Mouse (Mus musculus) neural tube, embryonic 12.5 days (tissue): ENCODE data around the gene Drd5. TPM values are rescaled to one million over a fixed set of nuclear protein-coding genes. Genes with fewer than 3 reads are reported as not detected.

ENCODE experiments used
- ATAC-seq: fragments of 200-750 bp; cut with Nextera tagmentation; 2 replicates; pipeline ENCODE4 v1.8.0; 2017; ENCODE audit warnings: low read depth, mild to moderate bottlenecking, moderate TSS enrichment, moderate library complexity; ENCODE audit not compliant: low FRiP score
- H3K27ac ChIP-seq: fragments of 300-500 bp; sonication (generic); 2 replicates; pipeline ENCODE4 v1.5.1; 2016
- H3K27me3 ChIP-seq: fragments of 300-500 bp; sonication (generic); replicated peaks from 2 replicates; pipeline ENCODE4 v1.6.1; 2016; ENCODE audit warnings: mild to moderate bottlenecking
- H3K36me3 ChIP-seq: fragments of 300-500 bp; sonication (generic); 2 replicates; pipeline ENCODE4 v1.6.1; 2016; ENCODE audit warnings: mild to moderate bottlenecking
- H3K4me1 ChIP-seq: fragments of 300-500 bp; sonication (generic); 2 replicates; pipeline ENCODE4 v1.6.1; 2016
- H3K4me2 ChIP-seq: fragments of 300-500 bp; sonication (generic); replicated peaks from 2 replicates; pipeline ENCODE4 v1.6.1; 2016; ENCODE audit warnings: mild to moderate bottlenecking
- H3K4me3 ChIP-seq: fragments of 300-500 bp; sonication (generic); 2 replicates; pipeline ENCODE4 v1.5.1; 2016
- H3K9ac ChIP-seq: fragments of 300-500 bp; sonication (generic); 2 replicates; pipeline ENCODE4 v1.6.1; 2016; ENCODE audit warnings: mild to moderate bottlenecking
- H3K9me3 ChIP-seq: fragments of 300-500 bp; sonication (generic); 2 replicates; pipeline ENCODE4 v1.6.1; 2016; ENCODE audit warnings: mild to moderate bottlenecking
- WGBS: fragments of 180-500 bp; shearing (Covaris S2); methylation state at CpG from one replicate; pipeline ENCODE4 v1.1.7; 2016; 5-methylcytosine and 5-hydroxymethylcytosine counted together
- polyA plus RNA-seq: library from polyadenylated mRNA; unstranded; fragments of >200 nt; fragmentation: Nextera tagmentation; extraction: Ambion mirVana; gene quantifications from 2 replicates; pipeline ENCODE4 v1.2.1, GENCODE M21; 2016

Gene Drd5
- polyA plus RNA-seq, 1 experiment from 2014 or later = not detected

- no peak for ATAC-seq
- Histone ChIP-seq H3K27ac (no peak overlapping the region), H3K4me1 (peaks cover 6% of the 10 kb centered on the region), H3K9ac (no peak overlapping the region), H3K4me3 (no peak overlapping the region), H3K9me3 (no peaks in the 10 kb centered on the region), H3K4me2 (no peak overlapping the region), H3K27me3 (0 out of 2 replicates have a peak, but pooled peaks cover 5% of the 10 kb centered on the region), H3K36me3 (no peaks in the 10 kb centered on the region)
- 88% methylated on average over 5 of the region's 5 CpGs for WGBS
Observed at GRCm38 (mm10) chr5:38364396-38364795, 45.2 kb downstream of the Drd5 start.

- no peaks in the 10 kb centered on the region for H3K36me3 ChIP-seq
- no peak overlapping the region for H3K27ac ChIP-seq
- no peak overlapping the region for H3K4me3 ChIP-seq
- H3K4me2 ChIP-seq = no peak overlapping the region
- ATAC-seq = no peak
- 0 out of 2 replicates have a peak, but pooled peaks cover 5% of the 10 kb centered on the region for H3K27me3 ChIP-seq
- WGBS = 55% methylated on average over 2 of the region's 2 CpGs
- H3K9me3 ChIP-seq = no peaks in the 10 kb centered on the region
- H3K9ac ChIP-seq = no peak overlapping the region
- H3K4me1 ChIP-seq = peaks cover 6% of the 10 kb centered on the region
Observed at GRCm38 (mm10) chr5:38365521-38365920, 46.4 kb downstream of the Drd5 start.

GRCm38 (mm10) chr5:38366650-38367470 is 47.7 kb downstream of the Drd5 start:
- WGBS = 16% methylated on average over 18 of the region's 18 CpGs
- peak; percentile 44 for ATAC-seq
- no peak overlapping the region for H3K9ac ChIP-seq

DNA sequence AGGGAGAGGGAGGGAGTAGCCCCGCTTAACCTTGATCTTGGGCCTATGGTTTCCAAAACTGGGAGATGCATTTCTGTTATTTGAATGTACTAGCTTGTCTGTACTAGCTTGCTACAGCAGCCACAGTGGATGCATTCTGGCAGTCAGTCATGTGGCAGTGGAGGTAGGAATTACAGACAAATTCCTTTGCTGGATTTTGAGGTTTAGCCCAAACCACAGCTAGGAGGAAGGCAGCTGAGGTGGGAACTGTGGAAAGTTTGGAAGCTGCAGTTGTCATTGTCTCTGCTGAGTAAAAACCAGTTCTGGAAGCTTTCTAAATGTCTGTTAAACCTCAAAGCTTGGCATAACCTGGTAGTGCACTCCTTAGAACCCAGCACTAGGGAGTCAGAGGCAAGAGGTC is 52.1 kb downstream of the Drd5 start:
- no peak overlapping the region for H3K4me2 ChIP-seq
- no peak overlapping the region for H3K27ac ChIP-seq
- no peaks in the 10 kb centered on the region for H3K36me3 ChIP-seq
- no peaks in the 10 kb centered on the region for H3K27me3 ChIP-seq
- H3K4me1 ChIP-seq = peaks cover 5% of the 10 kb centered on the region
- no peaks in the 10 kb centered on the region for H3K9me3 ChIP-seq
- ATAC-seq = no peak
- H3K4me3 ChIP-seq = no peak overlapping the region
- 80% methylated on average over 1 of the region's 1 CpGs for WGBS
- H3K9ac ChIP-seq = no peak overlapping the region

More at GRCm38 (mm10) chr5:38366650-38367470, 47.7 kb downstream of the Drd5 start:
- Histone ChIP-seq H3K27me3 (0 out of 2 replicates have a peak, but pooled peaks cover 5% of the 10 kb centered on the region), H3K36me3 (no peaks in the 10 kb centered on the region), H3K27ac (no peak overlapping the region), H3K4me1 (peaks cover 6% of the 10 kb centered on the region), H3K4me2 (peak overlapping the region; percentile 53), H3K9me3 (no peaks in the 10 kb centered on the region), H3K4me3 (no peak overlapping the region)

Other genes starting within 250 kb of the Drd5 start
- gene Nsg1, start 159.5 kb upstream of the Drd5 start, polyA plus RNA-seq = 530 and 545 TPM in 2 replicates
- 21.3 and 22.3 TPM in 2 replicates for gene Zbtb49, start 98.9 kb upstream of the Drd5 start, polyA plus RNA-seq
- gene Lyar, start 98.9 kb upstream of the Drd5 start, polyA plus RNA-seq = 83.6 and 92.4 TPM in 2 replicates
- 101 and 105 TPM in 2 replicates for gene Tmem128, start 59.2 kb upstream of the Drd5 start, polyA plus RNA-seq
- not detected in 2 replicates for gene Otop1, start 43.4 kb upstream of the Drd5 start, polyA plus RNA-seq
- 0.24 and 0.37 TPM in 2 replicates for gene Slc2a9, start 183.8 kb downstream of the Drd5 start, polyA plus RNA-seq
- gene Wdr1, start 243.9 kb downstream of the Drd5 start, polyA plus RNA-seq = 140 and 149 TPM in 2 replicates